Mouse (Mus musculus): Measurements from ENCODE around the gene Vpreb3. TPM values are rescaled to one million over a fixed set of nuclear protein-coding genes. Genes with fewer than 3 reads are reported as not detected.
"Not testable (repeated sequence)": the region's sequence is repeated elsewhere in the genome, so short reads cannot be mapped to it uniquely, and the experiment has no call there.

Gene Vpreb3
- polyA plus RNA-seq, 1 experiment from 2014 or later, result 0.65 TPM

DNA sequence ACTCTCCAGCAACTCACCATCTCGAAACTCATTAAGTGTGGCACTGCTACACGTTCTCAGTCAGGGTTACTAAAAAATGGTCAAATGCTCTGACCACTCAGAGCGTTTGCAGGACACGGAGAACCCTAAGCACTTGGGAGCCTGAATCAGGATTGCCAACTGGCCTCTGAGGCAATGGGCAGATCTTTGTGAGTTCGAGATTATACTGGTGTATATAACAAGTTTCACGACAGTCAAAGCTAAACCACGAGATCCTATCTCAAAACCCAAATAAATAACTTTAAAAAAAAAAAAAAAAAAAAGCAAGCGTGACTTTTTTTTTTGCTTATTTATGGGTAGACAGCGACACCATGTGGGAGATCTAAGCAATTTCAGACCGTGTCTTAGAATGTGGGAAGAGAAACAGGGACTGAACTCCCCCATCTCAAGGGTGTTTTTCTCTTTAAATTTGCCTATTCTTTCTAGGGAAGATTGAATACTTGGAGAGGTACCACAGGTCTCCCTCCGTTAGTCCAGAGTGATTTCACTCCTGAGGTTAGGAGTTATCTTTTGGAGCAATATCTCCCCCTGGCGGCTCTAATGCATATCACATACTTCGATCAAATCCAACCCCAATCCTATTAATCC is 8.7 kb downstream of the Vpreb3 start:
- 6% methylated on average over 13 of the region's 13 CpGs for WGBS
- Histone ChIP-seq H3K4me3 (peak overlapping the region; percentile 62), H3K27ac (no peak overlapping the region), H3K27me3 (ENCODE audit: low read depth, poor library complexity, severe bottlenecking) (peaks cover 34% of the 10 kb centered on the region), H3K36me3 (no peaks in the 10 kb centered on the region), H3K9me3 (replicated peaks) (no peaks in the 10 kb centered on the region), H3K4me1 (peaks cover 22% of the 10 kb centered on the region)
- peak; percentile 52 for DNase-seq (ENCODE audit: low spot score)

DNA sequence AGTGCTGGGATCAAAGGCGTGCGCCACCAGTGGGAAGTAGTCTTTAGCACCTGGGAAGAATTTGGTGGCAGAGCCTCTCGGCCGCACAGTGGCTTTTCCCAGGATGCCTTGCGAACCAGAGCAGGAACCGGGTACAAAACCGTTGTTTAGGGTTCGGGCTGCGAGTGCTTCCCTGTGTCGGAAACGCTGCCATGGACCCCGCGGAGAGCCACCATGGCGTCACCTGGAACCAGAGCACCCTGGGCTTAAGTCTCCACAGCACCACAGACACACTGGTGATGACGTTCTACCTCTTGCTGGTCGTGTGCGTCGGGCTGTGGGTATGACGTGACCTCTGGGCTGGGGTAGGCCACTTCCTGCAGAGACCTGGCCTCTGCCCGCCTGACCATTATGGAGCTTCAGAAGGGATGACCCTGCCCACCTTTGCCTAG is 11.5 kb downstream of the Vpreb3 start, which contains the start of gene Gm5134:
Gene Gm5134, plus strand, starts transcription at position 134 of the 431 bp plus-strand sequence.
- Histone ChIP-seq H3K9me3 (replicated peaks) (no peaks in the 10 kb centered on the region), H3K36me3 (no peaks in the 10 kb centered on the region), H3K4me3 (peak within 1 kb of the TSS; percentile 41), H3K27me3 (ENCODE audit: low read depth, poor library complexity, severe bottlenecking) (peaks cover 23% of the 10 kb centered on the region), H3K27ac (peak within 1 kb of the TSS; percentile 53), H3K4me1 (peaks cover 22% of the 10 kb centered on the region)
- 36% methylated on average over 20 of the region's 20 CpGs for WGBS
- no peak for DNase-seq (ENCODE audit: low spot score)

DNA sequence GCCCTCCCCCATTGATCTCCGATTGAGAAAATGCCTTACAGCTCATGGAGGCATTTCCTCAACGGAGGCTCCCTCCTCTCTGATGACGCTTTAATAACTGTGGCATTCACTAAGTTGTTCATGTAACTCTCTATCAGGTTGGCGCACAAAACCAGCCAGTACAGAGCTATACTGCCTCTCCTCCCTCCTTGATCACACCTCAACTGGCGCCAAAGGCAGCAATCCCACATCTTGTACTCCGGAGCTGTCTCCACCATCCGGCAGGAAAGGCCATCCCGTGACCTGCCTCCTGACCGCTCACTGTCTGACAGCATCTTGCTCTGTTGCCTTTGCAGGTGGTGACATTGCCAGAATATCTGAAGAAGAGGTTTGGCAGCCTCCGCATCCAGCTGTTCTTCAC is 31.0 kb downstream of the Vpreb3 start:
- Histone ChIP-seq H3K36me3 (no peaks in the 10 kb centered on the region), H3K27ac (no peak overlapping the region), H3K4me1 (no peaks in the 10 kb centered on the region), H3K27me3 (ENCODE audit: low read depth, poor library complexity, severe bottlenecking) (no peaks in the 10 kb centered on the region), H3K4me3 (no peak overlapping the region), H3K9me3 (replicated peaks) (no peaks in the 10 kb centered on the region)
- no peak for DNase-seq (ENCODE audit: low spot score)
- 92% methylated on average over 10 of the region's 10 CpGs for WGBS

DNA sequence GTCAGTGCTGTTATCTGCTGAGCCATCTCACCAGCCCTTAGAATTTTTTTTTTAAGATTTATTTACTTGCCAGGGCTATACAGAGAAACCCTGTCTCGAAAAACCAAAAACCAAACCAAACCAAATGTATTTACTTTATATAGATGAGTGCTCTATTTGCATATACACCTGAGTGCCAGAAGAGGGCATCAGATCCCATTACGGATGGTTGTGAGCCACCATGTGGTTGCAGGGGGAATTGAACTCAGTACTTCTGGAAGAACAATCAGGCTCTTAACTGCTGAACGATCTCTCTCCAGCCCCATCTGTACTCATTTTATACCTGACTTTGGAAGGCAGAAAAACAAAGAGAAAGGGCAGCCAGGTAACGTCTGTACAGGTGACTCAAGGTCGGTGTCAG is 32.4 kb downstream of the Vpreb3 start:
- Histone ChIP-seq H3K9me3 (replicated peaks) (no peaks in the 10 kb centered on the region), H3K27me3 (ENCODE audit: low read depth, poor library complexity, severe bottlenecking) (no peaks in the 10 kb centered on the region), H3K27ac (no peak overlapping the region), H3K4me1 (no peaks in the 10 kb centered on the region), H3K4me3 (no peak overlapping the region), H3K36me3 (no peaks in the 10 kb centered on the region)
- 79% methylated on average over 5 of the region's 5 CpGs for WGBS
- no peak for DNase-seq (ENCODE audit: low spot score)

DNA sequence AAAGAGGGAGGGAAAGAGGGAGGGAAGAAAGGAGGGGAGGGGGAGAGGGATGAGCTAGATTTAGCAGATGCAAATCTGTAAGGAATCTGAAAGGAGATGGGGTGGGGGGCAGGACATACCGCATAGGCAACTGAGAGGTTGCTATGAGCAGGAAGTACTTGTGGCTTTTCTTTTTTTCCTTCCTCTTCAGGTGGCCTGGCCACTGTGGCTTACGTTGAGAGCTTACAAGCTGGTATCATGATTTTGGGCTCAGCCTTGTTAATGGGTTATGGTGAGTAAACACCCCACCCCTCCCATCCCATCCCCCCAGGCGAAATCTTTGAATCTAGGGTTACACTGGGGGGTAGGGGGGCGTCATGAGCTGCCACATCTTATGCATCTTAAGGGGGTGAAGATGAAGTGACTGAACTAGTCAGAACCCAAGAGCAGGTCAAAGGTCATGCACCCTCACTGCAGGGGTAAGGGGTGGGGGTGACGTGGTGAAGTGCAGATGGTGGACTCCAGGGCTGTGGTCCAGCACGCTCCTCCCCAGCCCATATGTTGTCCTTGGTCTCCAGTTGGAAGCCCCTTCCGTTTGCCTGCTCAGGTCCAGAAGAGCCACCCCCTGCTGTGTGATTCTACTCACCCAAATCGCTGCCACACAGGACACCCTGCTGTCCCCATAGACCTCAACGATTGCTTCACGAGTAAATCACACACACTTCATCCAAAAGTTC is 35.4 kb downstream of the Vpreb3 start:
- Histone ChIP-seq H3K4me1 (no peaks in the 10 kb centered on the region), H3K27me3 (ENCODE audit: low read depth, poor library complexity, severe bottlenecking) (no peaks in the 10 kb centered on the region), H3K27ac (no peak overlapping the region), H3K9me3 (replicated peaks) (no peaks in the 10 kb centered on the region), H3K36me3 (no peaks in the 10 kb centered on the region), H3K4me3 (no peak overlapping the region)
- no peak for DNase-seq (ENCODE audit: low spot score)
- 56% methylated on average over 10 of the region's 10 CpGs for WGBS

DNA sequence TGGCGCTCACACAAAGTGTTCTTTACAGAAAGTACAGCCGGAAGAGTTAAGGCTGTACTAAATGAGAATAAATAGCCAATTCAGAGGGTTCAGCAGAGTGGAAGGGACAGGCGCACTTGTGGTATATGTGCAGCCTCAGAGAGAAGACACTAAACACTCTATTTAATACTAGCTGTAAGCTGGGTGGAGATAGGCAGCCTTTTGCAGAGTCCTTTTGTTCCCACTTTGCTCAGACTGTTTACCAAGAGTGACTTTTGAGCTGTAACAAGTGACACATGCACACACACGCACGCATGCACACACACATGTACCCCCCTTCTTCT is 35.9 kb downstream of the Vpreb3 start:
- H3K36me3 ChIP-seq, result no peaks in the 10 kb centered on the region
- WGBS, result 93% methylated on average over 5 of the region's 5 CpGs
- H3K27me3 ChIP-seq (ENCODE audit: low read depth, poor library complexity, severe bottlenecking), result no peaks in the 10 kb centered on the region
- H3K4me1 ChIP-seq, result no peaks in the 10 kb centered on the region
- H3K4me3 ChIP-seq, result no peak overlapping the region
- H3K27ac ChIP-seq, result no peak overlapping the region
- no peaks in the 10 kb centered on the region for H3K9me3 ChIP-seq (replicated peaks)
- no peak for DNase-seq (ENCODE audit: low spot score)

DNA sequence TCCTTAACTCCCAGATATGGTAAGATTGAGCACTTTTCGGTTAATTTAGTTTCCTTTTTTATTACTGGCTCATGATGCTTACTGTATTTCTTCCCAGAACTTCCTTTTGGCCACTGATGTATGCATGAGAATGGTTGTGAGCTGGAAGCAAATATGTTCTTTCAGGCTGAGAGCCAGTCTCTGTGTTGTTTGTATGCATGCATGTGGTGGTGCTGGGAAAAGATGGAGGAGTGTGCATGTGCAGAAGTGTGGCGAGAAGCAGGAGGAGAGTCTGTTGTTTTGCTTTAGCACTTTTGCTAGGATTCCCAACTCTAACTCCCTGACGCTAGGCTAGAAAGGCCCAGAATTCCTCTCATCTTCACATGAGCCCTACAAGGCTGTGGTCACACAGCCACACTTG is 36.6 kb downstream of the Vpreb3 start:
- H3K4me3 ChIP-seq, result no peak overlapping the region
- H3K9me3 ChIP-seq (replicated peaks), result no peaks in the 10 kb centered on the region
- no peak overlapping the region for H3K27ac ChIP-seq
- WGBS, result 89% methylated on average over 3 of the region's 3 CpGs
- H3K4me1 ChIP-seq, result no peaks in the 10 kb centered on the region
- H3K36me3 ChIP-seq, result no peaks in the 10 kb centered on the region
- no peaks in the 10 kb centered on the region for H3K27me3 ChIP-seq (ENCODE audit: low read depth, poor library complexity, severe bottlenecking)
- no peak for DNase-seq (ENCODE audit: low spot score)

DNA sequence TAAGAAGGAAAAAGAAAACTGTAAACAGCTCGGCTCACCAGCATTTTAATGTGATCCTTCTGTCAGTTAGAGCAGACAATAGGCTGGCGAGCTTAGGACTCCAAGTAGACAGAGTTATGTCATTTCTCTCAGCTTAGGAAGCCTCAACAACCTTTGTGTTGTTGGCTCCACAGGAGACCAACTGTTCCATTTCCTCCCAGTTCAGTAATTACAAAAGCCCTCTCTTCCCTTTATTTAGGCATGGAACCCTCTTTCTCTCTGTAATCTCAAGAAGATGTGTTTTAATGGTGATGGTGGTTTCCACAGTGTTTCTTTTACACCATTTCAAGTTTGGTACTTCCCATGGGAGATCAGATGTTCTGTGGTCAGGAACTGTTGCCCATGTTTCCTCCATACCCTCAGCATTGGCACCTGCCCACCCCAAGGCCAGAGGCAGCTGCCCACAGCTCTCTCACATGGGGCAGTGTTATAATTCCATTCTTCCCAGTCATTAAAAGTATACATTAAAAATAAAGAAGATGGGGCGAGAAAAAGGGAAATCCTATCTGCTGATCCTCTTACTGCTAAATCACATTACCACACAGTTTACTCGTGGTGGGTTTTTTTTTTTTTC is 47.7 kb downstream of the Vpreb3 start:
- 85% methylated on average over 4 of the region's 4 CpGs for WGBS
- Histone ChIP-seq H3K27me3 (ENCODE audit: low read depth, poor library complexity, severe bottlenecking) (no peaks in the 10 kb centered on the region), H3K4me3 (no peak overlapping the region), H3K27ac (no peak overlapping the region), H3K4me1 (no peaks in the 10 kb centered on the region), H3K9me3 (replicated peaks) (no peaks in the 10 kb centered on the region), H3K36me3 (no peaks in the 10 kb centered on the region)
- DNase-seq (ENCODE audit: low spot score), result no peak

DNA sequence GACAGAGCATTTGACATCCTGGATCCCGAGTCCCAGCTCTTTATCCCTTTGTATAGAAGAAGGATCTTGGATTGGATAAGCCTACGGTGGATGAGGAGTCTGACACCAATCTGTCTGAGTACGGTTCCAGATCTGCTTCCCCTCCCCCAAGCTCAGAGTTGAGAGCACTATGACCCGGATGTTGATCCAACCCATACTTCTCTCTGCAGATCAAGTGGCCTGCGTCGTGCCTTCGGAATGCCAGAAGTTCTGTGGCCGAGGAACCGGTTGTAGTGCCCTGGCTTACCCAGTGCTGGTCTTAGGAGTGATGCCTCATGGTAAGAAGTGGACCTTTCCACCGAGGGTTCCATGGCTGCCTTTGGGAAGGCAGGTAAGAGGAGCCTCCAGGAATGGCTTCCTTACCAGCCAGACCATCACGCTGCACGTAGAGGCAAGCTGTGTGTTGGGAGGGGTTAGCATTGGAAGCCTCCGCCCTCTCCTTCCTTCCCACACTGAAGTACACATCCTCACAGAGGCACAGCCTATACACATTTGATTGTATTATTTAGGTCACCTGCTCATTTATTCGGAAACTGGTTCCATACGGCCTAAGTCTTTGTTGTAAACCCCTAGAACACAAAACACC is 50.9 kb downstream of the Vpreb3 start:
- no peak overlapping the region for H3K27ac ChIP-seq
- no peak overlapping the region for H3K4me3 ChIP-seq
- H3K4me1 ChIP-seq, result no peaks in the 10 kb centered on the region
- H3K27me3 ChIP-seq (ENCODE audit: low read depth, poor library complexity, severe bottlenecking), result no peaks in the 10 kb centered on the region
- no peaks in the 10 kb centered on the region for H3K9me3 ChIP-seq (replicated peaks)
- 91% methylated on average over 15 of the region's 15 CpGs for WGBS
- H3K36me3 ChIP-seq, result no peaks in the 10 kb centered on the region
- no peak for DNase-seq (ENCODE audit: low spot score)

DNA sequence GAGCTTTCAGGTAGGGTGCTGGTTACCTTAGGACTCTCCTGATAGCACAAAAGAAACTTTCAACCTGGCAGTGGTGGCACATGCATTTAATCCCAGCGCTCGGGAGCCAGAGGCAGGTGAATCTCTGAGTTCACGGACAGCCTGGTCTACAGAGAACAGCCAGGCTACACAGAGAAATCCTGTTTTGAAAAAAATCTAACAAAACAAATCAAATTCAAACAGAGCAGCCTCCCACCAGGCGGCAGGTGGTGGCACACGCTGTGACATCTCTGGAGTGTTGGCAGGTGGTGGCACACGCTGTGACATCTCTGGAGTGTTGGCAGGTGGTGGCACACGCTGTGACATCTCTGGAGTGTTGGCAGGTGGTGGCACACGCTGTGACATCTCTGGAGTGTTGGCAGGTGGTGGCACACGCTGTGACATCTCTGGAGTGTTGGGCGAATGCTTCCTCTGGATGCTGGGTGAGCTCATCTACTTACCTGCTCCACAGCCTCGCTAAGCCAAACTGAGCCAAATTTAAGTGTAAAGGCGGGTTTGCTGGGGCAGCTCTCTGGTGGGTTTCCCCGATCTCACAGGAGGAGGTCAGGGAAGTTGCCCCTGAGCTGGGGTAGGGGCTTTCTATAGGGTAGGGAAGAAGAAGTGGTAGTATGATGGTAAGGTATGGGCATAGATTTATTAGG is 51.8 kb downstream of the Vpreb3 start:
- H3K9me3 ChIP-seq (replicated peaks); H3K27ac ChIP-seq; H3K4me3 ChIP-seq; H3K27me3 ChIP-seq (ENCODE audit: low read depth, poor library complexity, severe bottlenecking); H3K4me1 ChIP-seq; DNase-seq (ENCODE audit: low spot score); H3K36me3 ChIP-seq: not testable (repeated sequence)
- WGBS, result 83% methylated on average over 13 of the region's 13 CpGs

DNA sequence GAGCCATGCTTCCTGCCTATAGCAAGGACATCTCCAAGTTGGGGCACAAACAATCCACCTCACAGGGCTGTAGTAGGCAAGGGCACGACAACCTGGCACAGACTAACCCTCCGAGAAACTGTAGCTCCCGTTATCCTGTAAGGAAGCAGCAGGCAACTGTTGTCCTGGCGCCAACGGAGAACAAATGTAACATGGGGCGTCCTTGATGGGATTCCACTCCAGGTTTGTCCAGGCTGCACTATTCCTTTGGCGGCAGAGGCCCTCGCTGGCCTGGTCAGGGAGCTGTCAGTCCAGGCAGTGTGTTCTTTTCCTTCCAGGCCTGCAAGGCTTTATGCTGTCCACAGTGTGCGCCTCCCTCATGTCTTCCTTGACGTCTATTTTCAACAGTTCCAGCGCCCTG is 52.6 kb downstream of the Vpreb3 start:
- Histone ChIP-seq H3K27ac (no peak overlapping the region), H3K4me1 (no peaks in the 10 kb centered on the region), H3K9me3 (replicated peaks) (no peaks in the 10 kb centered on the region), H3K36me3 (no peaks in the 10 kb centered on the region), H3K4me3 (no peak overlapping the region), H3K27me3 (ENCODE audit: low read depth, poor library complexity, severe bottlenecking) (no peaks in the 10 kb centered on the region)
- DNase-seq (ENCODE audit: low spot score), result no peak
- 90% methylated on average over 11 of the region's 11 CpGs for WGBS

DNA sequence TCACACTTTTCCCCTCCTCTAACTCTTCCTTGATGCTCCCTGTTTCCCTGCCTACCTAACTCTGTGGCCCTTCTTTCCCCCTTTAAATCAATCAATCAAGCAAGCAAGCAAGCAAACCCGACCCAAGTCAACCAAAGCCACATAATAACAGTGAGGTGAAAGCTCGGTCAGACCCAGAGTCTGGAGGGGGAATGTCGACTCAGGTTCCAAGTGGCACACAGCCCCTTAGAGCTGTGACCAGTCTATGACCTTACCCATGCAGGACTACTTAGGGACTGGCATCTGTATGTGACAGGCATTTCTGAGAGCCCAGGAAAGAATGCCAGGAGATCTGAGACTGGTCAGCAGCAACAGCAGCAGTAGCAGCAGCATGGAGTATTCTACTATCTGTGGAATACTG is 53.5 kb downstream of the Vpreb3 start:
- 49% methylated on average over 3 of the region's 3 CpGs for WGBS
- no peaks in the 10 kb centered on the region for H3K27me3 ChIP-seq (ENCODE audit: low read depth, poor library complexity, severe bottlenecking)
- H3K4me1 ChIP-seq, result peaks cover 7% of the 10 kb centered on the region
- no peak overlapping the region for H3K4me3 ChIP-seq
- no peaks in the 10 kb centered on the region for H3K9me3 ChIP-seq (replicated peaks)
- no peak overlapping the region for H3K27ac ChIP-seq
- H3K36me3 ChIP-seq, result no peaks in the 10 kb centered on the region
- DNase-seq (ENCODE audit: low spot score), result no peak
